Mouse (Mus musculus) retina, adult 2 months (tissue): ENCODE results near the gene Wdr86.
A peak's percentile ranks its signal among the peaks of the same experiment; 100 is the strongest.

Experiments
- DNase-seq: peaks from one replicate; pipeline ENCODE4 v3.0.0-alpha.2; 2012; ENCODE audit warnings: low read depth, low spot score

The Wdr86 gene

DNA sequence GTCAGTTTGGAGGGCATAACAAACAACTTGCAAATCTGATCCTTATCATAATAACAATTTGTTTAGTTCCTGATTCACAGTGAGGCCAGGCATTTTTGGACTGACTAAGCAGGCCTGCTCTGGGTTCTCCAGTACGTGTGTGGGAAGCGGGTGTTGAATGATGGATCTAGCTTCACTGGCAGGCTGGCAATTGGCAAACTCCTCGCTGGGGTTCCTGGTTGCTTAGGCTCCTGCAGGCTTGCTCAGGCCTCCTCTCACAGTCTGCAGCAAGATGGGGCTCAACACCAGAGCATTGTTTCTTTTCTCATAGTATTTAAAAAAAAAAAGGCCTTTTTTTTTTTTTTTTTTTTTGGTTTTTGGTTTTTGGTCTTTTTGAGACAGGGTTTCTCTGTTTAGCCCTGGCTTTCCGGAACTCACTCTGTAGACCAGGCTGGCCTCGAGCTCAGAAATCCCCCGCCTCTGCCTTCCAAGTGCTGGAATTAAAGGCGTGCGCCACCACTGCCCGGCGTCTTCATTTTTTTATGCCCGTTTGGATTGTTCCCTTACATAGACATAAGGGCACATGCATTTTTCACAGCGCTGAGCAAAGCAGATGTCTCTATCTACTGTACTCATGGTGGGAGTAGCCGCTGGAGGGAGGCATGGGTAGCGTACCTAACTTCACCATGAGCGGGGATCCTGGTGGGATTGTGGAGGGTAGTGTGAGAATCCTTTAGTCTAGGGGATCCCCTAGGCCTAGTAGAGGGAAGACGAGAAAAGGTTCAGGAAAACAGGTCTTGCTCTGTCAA lies 45.8 kb downstream of the Wdr86 start:
- DNase-seq: no peak

DNA sequence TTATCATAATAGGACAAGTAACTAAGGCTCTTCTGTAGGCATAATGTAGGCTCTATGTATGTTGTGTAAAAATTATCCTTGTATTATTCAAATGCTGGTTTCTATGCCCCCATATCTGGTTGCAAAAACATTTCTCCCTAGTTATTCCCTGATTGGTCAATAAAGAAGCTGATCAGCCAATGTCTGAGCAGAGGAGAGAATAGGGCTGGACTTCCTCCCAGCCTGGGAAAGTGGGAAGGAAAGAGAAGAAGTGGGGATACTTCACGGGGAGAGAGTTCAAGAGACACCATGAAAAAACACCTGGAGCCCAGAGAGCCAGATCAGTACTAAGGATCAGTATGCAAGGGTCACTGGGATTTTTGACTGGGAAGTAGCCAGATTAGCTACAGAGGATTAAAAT lies 49.1 kb downstream of the Wdr86 start:
- DNase-seq: no peak

DNA sequence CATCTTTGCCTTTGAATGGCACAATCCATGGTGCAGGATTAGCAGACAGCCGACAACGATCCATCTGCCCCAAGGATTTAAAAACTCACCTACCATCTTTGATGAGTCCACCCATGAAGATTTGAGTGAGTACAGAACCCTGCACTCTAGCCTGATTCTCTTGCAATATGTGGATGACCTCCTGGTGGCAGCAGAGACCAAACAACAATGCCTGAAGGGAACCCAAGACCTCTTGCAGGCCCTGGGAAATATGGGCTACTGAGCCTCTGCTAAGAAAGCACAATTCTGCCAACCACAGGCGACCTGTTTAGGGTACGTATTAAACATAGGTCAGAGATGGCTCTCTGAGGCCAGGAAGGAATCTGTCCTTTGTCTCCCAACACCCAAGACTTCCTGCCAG lies 56.3 kb downstream of the Wdr86 start:
- DNase-seq: peak; percentile 52
